Mouse (Mus musculus) neural tube, embryonic 13.5 days (tissue): Measurements from ENCODE around the gene Slc38a2. TPM values are rescaled to one million over a fixed set of nuclear protein-coding genes. Genes with fewer than 3 reads are reported as not detected.

Experiments used
- ATAC-seq: fragments of 200-750 bp; cut with Nextera tagmentation; 2 replicates; pipeline ENCODE4 v1.8.0; 2017; ENCODE audit warnings: low read depth, mild to moderate bottlenecking, moderate TSS enrichment, moderate library complexity
- H3K27ac ChIP-seq: fragments of 300-500 bp; sonication (generic); replicated peaks from 2 replicates; pipeline ENCODE4 v1.5.1; 2015; ENCODE audit warnings: moderate library complexity, mild to moderate bottlenecking, inconsistent platforms
- H3K27me3 ChIP-seq: fragments of 300-500 bp; sonication (generic); 2 replicates; pipeline ENCODE4 v1.6.1; 2015; ENCODE audit warnings: mild to moderate bottlenecking, inconsistent platforms
- H3K36me3 ChIP-seq: fragments of 300-500 bp; sonication (generic); 2 replicates; pipeline ENCODE4 v1.6.1; 2015; ENCODE audit warnings: mild to moderate bottlenecking, inconsistent platforms
- H3K4me1 ChIP-seq: fragments of 300-500 bp; sonication (generic); replicated peaks from 2 replicates; pipeline ENCODE4 v1.6.1; 2015; ENCODE audit warnings: inconsistent platforms
- H3K4me2 ChIP-seq: fragments of 300-500 bp; sonication (generic); 2 replicates; pipeline ENCODE4 v1.6.1; 2015; ENCODE audit warnings: inconsistent platforms, mild to moderate bottlenecking, moderate library complexity
- H3K4me3 ChIP-seq: fragments of 300-500 bp; sonication (generic); 2 replicates; pipeline ENCODE4 v1.5.1; 2015; ENCODE audit warnings: mild to moderate bottlenecking, inconsistent platforms
- H3K9ac ChIP-seq: fragments of 300-500 bp; sonication (generic); 2 replicates; pipeline ENCODE4 v1.6.1; 2015; ENCODE audit warnings: moderate library complexity, mild to moderate bottlenecking, inconsistent platforms
- H3K9me3 ChIP-seq: fragments of 300-500 bp; sonication (generic); 2 replicates; pipeline ENCODE4 v1.6.1; 2016; ENCODE audit warnings: inconsistent platforms
- WGBS: fragments of 180-500 bp; shearing (Covaris S2); methylation state at CpG from one replicate; pipeline ENCODE4 v1.1.7; 2015; 5-methylcytosine and 5-hydroxymethylcytosine counted together
- polyA plus RNA-seq: library from polyadenylated mRNA; unstranded; fragments of >200 nt; fragmentation: Nextera tagmentation; extraction: Ambion mirVana; gene quantifications from 2 replicates; pipeline ENCODE4 v1.2.1, GENCODE M21; 2015

Gene Slc38a2
- polyA plus RNA-seq, 1 experiment from 2014 or later, result 118 TPM

DNA sequence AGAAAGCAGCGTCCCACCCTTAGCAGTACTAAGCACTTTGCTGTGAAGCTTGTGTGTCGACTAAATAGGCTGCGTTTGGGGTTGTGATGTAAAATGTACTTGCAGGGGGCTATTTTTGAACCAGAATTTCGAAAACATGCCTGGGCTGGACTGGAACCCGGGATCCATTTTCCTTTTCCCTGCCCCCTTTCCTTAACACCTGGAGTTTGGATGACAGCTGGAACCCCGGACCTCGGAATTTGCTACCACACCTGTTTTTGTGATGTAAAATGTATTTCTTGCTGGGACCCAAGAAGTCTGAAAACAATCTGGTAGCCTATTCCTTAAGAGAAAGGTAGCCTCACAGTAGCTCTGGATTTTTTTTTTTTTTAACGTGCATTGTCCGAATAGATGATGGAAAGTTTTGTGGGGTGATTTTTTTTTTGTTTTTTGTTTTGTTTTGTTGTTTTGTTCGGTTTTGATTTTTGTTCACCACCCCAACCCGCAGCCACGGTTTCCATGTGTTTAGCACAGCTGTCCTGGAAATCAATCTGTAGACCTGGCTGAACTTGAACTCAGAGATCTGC, 3.0 kb upstream of the Slc38a2 start:
- Histone ChIP-seq H3K27ac (no peak overlapping the region), H3K27me3 (no peaks in the 10 kb centered on the region), H3K9ac (no peak overlapping the region), H3K36me3 (peaks cover 2% of the 10 kb centered on the region; the same call in 1 of the 2 replicates), H3K9me3 (no peaks in the 10 kb centered on the region), H3K4me1 (peaks cover 17% of the 10 kb centered on the region), H3K4me2 (no peak overlapping the region), H3K4me3 (no peak overlapping the region)
- no peak for ATAC-seq
- 92% methylated on average over 12 of the region's 12 CpGs for WGBS

DNA sequence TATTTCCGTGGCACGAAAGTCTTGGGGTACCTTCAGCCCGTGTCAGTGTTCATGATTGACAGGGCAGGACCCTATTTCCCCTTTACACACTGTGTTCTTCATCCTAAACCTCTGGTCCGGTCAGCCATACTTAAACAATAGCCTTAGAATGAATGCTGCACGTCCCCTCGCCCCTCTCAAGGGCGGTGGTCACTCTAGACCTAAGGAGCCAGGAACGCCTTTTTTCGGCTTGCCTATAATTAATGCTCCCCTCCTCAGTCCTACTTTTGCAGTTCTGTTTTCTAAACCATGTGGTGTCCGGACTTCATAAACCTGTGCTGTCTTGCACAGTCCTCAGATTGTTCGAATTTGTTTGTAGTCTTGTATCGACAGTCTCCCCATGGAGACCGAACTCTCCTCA, 1.2 kb upstream of the Slc38a2 start:
- 35% methylated on average over 13 of the region's 13 CpGs for WGBS
- no peaks in the 10 kb centered on the region for H3K27me3 ChIP-seq
- H3K4me3 ChIP-seq, result peak overlapping the region; percentile 84

DNA sequence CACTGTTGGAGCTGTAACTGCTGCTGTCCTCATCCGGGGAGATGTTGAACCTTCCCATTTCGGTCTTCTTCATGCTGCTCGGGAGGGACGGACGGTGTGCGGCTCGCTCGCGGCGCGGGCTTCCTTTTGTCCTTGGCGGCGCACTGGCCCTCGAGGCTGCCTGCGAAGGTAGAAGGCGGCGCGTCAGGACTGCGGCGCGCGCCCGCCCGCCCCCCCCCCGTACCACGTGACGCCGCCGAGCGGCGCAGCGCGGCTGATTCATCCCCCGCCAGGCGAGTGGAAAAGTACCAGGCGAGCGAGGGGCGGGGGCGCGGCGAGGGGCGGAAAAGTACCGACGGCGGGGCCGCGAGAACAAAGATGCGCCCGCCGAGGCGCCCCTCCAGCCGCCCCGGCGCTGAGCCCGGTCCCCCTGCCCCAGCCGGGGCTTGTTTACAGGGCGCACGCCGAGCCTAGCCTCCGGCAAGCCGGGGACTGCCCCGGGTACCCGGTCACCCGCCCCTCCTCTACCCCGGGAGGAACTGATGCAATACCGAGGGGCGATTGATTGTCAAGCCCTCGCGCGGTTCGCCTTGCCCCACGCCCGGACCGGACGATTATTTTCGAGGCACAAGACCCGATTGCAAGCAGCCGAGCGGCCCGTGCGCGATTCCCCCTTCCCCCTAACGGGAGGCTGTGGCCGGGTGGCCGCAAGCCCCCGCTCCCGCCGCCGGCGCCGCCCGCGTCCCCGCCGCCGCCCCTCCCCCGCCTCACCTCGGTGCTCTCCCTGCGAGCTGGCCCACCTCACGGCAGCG, 677 bp downstream of the Slc38a2 start:
- peak; percentile 81 for ATAC-seq
- H3K9ac ChIP-seq, result peak overlapping the region; percentile 99
- WGBS, result under 1% methylated on average over 80 of the region's 101 CpGs
- peak overlapping the region; percentile 84 for H3K4me3 ChIP-seq
- H3K27ac ChIP-seq, result peak overlapping the region; percentile 100
- H3K4me1 ChIP-seq, result peaks cover 54% of the 10 kb centered on the region
- H3K36me3 ChIP-seq, result peaks cover 39% of the 10 kb centered on the region
- H3K27me3 ChIP-seq, result no peaks in the 10 kb centered on the region
- H3K4me2 ChIP-seq, result peak overlapping the region; percentile 75
- H3K9me3 ChIP-seq, result no peaks in the 10 kb centered on the region

More for the DNA sequence above, 1.2 kb upstream of the Slc38a2 start:
- Histone ChIP-seq H3K9ac (peak overlapping the region; percentile 99), H3K4me1 (peaks cover 35% of the 10 kb centered on the region), H3K27ac (peak overlapping the region; percentile 100), H3K4me2 (peak overlapping the region; percentile 68), H3K36me3 (peaks cover 20% of the 10 kb centered on the region), H3K9me3 (no peaks in the 10 kb centered on the region)
- ATAC-seq, result no peak

DNA sequence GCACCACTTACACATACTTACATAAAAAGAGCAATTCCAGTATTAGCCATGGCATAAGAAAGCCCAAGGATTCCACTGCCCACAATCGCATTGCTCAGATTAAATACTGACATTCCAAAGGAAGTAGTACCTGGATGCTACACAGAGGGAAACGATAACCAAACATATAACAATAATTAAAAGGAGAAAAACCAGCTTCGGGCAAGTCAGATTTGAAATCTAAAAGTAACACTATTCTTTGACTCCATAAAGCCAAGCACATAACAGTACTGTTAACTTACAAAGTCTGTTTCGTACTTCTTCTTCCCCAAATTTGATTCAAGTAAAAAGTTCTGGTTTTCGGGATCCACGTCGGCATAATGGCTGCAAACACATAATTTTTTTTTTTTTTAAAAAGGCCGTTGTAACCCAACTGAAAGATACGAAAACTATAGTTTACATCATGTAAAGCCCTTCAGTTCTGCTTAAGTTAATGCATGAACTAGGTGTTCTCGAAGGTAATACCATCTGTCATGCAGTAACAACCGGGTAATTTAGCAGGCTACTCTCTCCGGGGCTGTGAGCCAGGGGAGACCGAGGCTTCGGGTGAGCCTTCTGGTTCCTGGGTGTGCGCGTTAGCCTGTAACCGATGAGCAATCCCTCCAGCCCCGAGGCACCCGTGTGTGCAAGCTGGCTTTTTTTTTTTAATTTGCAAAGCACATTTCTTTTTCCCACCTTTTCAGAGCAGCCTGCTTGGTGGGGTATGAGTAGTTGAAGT, 1.5 kb downstream of the Slc38a2 start:
- peak overlapping the region; percentile 75 for H3K4me2 ChIP-seq
- WGBS, result 21% methylated on average over 19 of the region's 19 CpGs
- H3K27ac ChIP-seq, result peak overlapping the region; percentile 100
- peak; percentile 12 for ATAC-seq
- H3K4me3 ChIP-seq, result peak overlapping the region; percentile 84
- H3K4me1 ChIP-seq, result peaks cover 61% of the 10 kb centered on the region
- H3K9me3 ChIP-seq, result no peaks in the 10 kb centered on the region
- no peaks in the 10 kb centered on the region for H3K27me3 ChIP-seq
- peak overlapping the region; percentile 99 for H3K9ac ChIP-seq
- peaks cover 47% of the 10 kb centered on the region for H3K36me3 ChIP-seq

DNA sequence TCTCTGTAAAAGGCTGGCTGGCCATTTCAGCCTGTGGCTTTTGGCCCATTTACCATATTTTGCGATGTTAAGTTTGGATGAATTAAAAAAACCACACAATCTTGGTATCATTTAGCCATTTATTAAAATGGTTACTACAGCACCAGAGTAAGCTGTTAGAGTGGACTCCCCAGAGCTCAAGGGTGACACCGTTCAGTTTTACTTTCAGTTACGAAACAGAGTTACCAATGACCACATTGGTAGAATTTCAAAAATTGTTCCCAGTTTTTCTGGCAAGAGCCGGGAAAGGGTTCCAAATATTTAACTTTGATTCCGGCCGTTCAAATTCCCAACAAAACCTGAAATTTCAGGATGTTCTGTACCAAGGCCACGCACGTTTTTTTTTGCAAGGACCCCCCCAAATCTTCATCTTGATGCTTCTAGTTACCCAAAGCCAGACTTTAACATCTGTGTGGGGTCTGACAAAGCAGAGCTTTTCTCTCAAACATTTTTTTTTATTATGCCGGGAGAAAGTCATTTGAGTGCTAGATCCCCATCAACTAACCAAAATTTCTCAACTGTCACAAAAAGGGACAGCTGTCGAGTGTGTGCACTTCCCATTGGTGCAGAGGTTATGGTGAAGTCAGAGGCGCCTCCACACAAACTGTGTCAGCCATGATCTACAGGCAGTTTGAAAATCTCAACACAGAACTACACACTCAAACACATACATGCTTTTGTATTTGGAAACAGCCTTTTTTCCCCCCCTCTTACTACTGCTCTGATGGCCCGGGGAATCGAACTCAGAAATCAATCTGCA, 2.8 kb downstream of the Slc38a2 start:
- peaks cover 66% of the 10 kb centered on the region for H3K4me1 ChIP-seq
- 0 out of 2 replicates have a peak overlapping the region, but pooled peaks have one; percentile 46 for H3K27ac ChIP-seq
- H3K4me2 ChIP-seq, result peak overlapping the region; percentile 75
- peak overlapping the region; percentile 99 for H3K9ac ChIP-seq
- no peak for ATAC-seq
- H3K36me3 ChIP-seq, result peaks cover 61% of the 10 kb centered on the region
- WGBS, result 72% methylated on average over 13 of the region's 13 CpGs
- H3K4me3 ChIP-seq, result peak overlapping the region; percentile 84
- H3K27me3 ChIP-seq, result no peaks in the 10 kb centered on the region
- H3K9me3 ChIP-seq, result no peaks in the 10 kb centered on the region

DNA sequence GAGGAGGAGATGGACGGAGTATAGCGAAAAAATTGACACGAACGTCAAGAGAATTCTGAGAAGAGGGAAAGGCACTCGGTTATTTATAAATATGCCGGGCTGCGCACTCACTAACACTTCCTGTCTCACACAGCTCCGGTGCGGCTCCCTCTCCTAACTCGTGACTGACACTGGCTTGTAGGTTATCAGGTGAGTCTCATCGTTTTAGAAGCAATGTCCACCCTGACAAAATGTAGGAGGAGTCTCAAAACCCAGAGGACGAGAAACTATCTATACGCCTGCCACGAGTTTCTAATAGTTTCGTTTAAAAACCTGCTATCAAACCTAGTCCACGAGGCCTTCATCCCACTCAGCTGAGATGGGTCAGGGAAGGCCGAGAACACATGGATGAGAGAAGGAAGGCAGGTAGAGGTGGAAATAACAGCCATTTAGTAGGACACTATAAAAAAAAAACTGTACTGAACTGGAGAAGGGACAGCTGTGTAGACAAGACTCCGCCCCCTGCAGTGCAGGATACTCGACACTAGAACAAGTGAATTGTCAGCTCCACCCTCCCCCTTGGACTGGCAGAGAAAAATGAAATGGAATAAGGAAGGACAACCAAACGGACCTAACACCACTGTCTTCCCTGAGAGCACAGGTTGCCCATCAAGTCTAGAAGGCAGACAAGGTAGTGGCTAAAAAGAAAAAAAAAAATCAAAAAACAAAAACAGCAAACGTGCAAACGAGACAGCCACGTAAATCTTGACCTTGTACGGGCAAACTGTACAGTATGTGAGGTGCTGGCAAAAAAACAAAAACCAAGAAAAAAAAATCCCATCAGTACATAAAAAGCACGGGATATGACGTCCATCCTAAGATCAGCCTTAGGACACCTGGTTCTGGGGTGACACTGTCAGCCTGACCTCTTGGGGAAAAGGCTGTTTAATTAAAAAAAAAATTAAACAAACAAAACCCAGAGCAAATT, 3.8 kb downstream of the Slc38a2 start:
- H3K27ac ChIP-seq, result no peak overlapping the region
- 76% methylated on average over 26 of the region's 26 CpGs for WGBS
- H3K36me3 ChIP-seq, result peaks cover 70% of the 10 kb centered on the region
- H3K4me2 ChIP-seq, result peak overlapping the region; percentile 75
- no peaks in the 10 kb centered on the region for H3K9me3 ChIP-seq
- H3K27me3 ChIP-seq, result no peaks in the 10 kb centered on the region
- peaks cover 62% of the 10 kb centered on the region for H3K4me1 ChIP-seq
- H3K9ac ChIP-seq, result peak overlapping the region; percentile 99
- no peak for ATAC-seq
- H3K4me3 ChIP-seq, result peak overlapping the region; percentile 84

DNA sequence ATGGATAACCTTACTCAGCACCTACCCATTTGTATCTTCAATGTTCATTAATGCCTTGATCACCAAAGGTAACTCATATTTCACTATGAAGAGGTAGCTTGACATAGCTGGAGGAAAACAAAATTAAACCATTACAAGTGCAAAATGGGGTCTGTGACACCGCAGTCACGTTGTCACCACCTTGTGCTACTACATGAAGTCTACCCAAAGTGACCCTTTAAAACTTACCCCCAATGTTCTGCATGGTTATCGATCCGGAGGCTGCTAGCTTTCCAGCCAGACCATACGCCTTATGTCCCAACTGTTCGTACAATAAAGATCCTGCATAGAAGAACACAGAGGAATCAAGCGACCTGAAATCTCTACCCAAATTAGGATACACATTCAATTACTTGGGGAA, 4.5 kb downstream of the Slc38a2 start:
- ATAC-seq, result no peak
- Histone ChIP-seq H3K4me3 (peak overlapping the region; percentile 84; the same call in 1 of the 2 replicates), H3K36me3 (peaks cover 78% of the 10 kb centered on the region), H3K4me1 (peaks cover 54% of the 10 kb centered on the region), H3K27me3 (no peaks in the 10 kb centered on the region), H3K9me3 (no peaks in the 10 kb centered on the region), H3K27ac (no peak overlapping the region), H3K9ac (no peak overlapping the region), H3K4me2 (peak overlapping the region; percentile 75; the same call in 1 of the 2 replicates)
- 92% methylated on average over 7 of the region's 7 CpGs for WGBS

DNA sequence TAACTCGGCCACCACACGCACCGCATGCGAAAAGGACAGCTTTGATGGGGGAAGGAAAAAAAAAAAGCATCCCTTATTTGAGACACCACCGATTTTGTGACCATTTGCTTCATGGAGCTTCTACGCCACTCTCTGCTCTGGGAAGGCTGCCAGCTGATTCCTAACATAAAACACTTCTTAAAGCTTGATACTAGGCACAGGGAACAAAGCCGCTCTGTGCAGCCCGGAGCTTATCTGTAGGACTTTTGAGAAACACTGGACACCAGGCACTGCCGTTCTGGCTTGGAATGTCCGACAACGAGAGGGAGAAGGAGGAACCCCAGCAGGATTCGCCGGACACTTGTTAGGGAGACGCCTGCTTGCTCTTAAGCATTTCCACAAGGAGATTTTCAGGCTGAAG, 5.8 kb downstream of the Slc38a2 start:
- peak overlapping the region; percentile 65 for H3K27ac ChIP-seq
- H3K4me2 ChIP-seq, result peak overlapping the region; percentile 29
- peak overlapping the region; percentile 42; the same call in 1 of the 2 replicates for H3K9ac ChIP-seq
- H3K9me3 ChIP-seq, result no peaks in the 10 kb centered on the region
- ATAC-seq, result no peak
- no peak overlapping the region for H3K4me3 ChIP-seq
- H3K27me3 ChIP-seq, result no peaks in the 10 kb centered on the region
- 66% methylated on average over 14 of the region's 14 CpGs for WGBS
- H3K4me1 ChIP-seq, result peaks cover 59% of the 10 kb centered on the region
- H3K36me3 ChIP-seq, result peaks cover 88% of the 10 kb centered on the region

DNA sequence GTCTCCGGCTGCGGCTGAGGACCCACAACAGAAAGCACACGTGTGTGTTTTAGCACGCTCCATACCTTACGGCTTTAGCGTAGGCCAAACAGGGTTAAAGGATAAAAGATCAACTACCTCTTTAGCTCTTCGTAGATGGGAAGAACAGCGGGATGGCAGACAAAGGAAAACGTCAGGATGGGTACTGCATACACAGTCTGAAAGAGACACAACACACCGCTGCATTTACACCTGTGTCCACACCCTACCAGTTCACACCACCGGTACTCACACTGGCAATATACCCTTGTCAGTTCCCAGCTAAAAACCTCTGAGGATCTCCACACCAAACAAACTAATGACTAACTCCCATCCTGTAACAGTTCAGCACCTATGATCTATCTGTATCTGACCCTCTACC, 7.1 kb downstream of the Slc38a2 start:
- H3K9me3 ChIP-seq, result no peaks in the 10 kb centered on the region
- no peak overlapping the region for H3K27ac ChIP-seq
- WGBS, result 91% methylated on average over 11 of the region's 11 CpGs
- H3K4me2 ChIP-seq, result no peak overlapping the region
- peaks cover 53% of the 10 kb centered on the region for H3K4me1 ChIP-seq
- H3K4me3 ChIP-seq, result no peak overlapping the region
- peaks cover 95% of the 10 kb centered on the region for H3K36me3 ChIP-seq
- ATAC-seq, result no peak
- no peaks in the 10 kb centered on the region for H3K27me3 ChIP-seq
- no peak overlapping the region for H3K9ac ChIP-seq

DNA sequence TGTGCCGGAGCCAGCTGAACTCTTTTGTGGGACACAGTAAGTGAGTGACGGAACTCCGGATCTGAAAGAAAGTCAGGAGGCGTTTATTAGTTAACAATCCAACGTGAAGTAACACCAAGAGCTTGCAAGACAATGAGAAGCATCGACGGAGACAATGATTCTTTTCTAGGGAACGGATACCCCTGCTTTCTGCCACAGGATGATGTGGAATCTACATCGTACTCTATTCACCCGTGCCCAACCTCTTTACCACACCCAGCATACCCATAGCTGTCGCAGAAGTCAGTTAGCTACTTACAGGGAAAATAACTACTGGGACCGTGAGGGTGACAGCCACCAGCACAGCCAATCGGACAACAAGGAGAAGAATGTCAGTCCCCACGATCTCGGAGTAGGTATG, 8.1 kb downstream of the Slc38a2 start:
- Histone ChIP-seq H3K9me3 (no peaks in the 10 kb centered on the region), H3K4me3 (no peak overlapping the region), H3K4me1 (peaks cover 43% of the 10 kb centered on the region), H3K27me3 (no peaks in the 10 kb centered on the region), H3K27ac (no peak overlapping the region), H3K36me3 (peaks cover 95% of the 10 kb centered on the region), H3K9ac (no peak overlapping the region), H3K4me2 (no peak overlapping the region)
- no peak for ATAC-seq
- WGBS, result 86% methylated on average over 15 of the region's 15 CpGs

DNA sequence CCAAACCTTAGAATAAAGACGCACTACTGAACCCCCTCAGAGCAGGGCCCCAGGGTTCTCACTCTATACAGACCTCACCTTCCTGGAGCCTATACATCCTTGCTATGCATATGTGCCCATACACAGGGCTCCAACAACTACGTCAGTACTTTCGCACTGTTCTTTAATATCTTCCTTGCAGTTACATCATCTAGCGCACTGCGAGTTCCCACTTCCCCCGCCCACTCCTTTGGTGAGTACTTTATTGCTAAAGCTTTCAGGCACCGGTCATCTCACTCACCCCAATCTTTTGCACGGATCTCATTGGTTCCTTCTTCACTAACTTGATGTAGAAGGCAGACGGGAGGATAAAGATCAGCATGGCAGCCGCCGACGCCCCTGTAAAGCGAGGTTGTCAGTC, 8.7 kb downstream of the Slc38a2 start:
- no peak for ATAC-seq
- peaks cover 38% of the 10 kb centered on the region for H3K4me1 ChIP-seq
- no peak overlapping the region for H3K4me2 ChIP-seq
- no peak overlapping the region for H3K27ac ChIP-seq
- H3K9me3 ChIP-seq, result no peaks in the 10 kb centered on the region
- 91% methylated on average over 13 of the region's 13 CpGs for WGBS
- no peak overlapping the region for H3K4me3 ChIP-seq
- no peaks in the 10 kb centered on the region for H3K27me3 ChIP-seq
- peaks cover 90% of the 10 kb centered on the region for H3K36me3 ChIP-seq
- H3K9ac ChIP-seq, result no peak overlapping the region
